Mouse (Mus musculus) stomach, embryonic 14.5 days (tissue): ENCODE measurements at regions not wholly inside any gene's neighbourhood (a gene's known extent, or its start where the extent isn't known, plus 50 kb on each side); places are given as distances from the start of the nearest gene placed in this dataset.

ENCODE experiments used
- ATAC-seq: fragments of 200-750 bp; cut with Nextera tagmentation; 2 replicates; pipeline ENCODE4 v1.8.0; 2017; ENCODE audit warnings: low read depth, moderate TSS enrichment; ENCODE audit not compliant: insufficient number of reproducible peaks, insufficient read depth, low FRiP score
- H3K27ac ChIP-seq: fragments of 300-500 bp; sonication (generic); 2 replicates; pipeline ENCODE4 v1.5.1; 2014; ENCODE audit warnings: mild to moderate bottlenecking, low read length, moderate library complexity, mixed read lengths
- H3K27me3 ChIP-seq: fragments of 300-500 bp; sonication (generic); 2 replicates; pipeline ENCODE4 v1.6.1; 2014; ENCODE audit warnings: low read length, control low read depth, mixed read lengths; ENCODE audit not compliant: control insufficient read depth, insufficient read depth
- H3K36me3 ChIP-seq: fragments of 300-500 bp; sonication (generic); 2 replicates; pipeline ENCODE4 v1.6.1; 2014; ENCODE audit warnings: mild to moderate bottlenecking, control low read depth, low read length, moderate library complexity, mixed read lengths; ENCODE audit not compliant: control insufficient read depth, insufficient read depth
- H3K4me1 ChIP-seq: fragments of 300-500 bp; sonication (generic); 2 replicates; pipeline ENCODE4 v1.6.1; 2014; ENCODE audit warnings: low read length, control low read depth, mixed read lengths; ENCODE audit not compliant: control insufficient read depth, insufficient read depth
- H3K4me2 ChIP-seq: fragments of 300-500 bp; sonication (generic); replicated peaks from 2 replicates; pipeline ENCODE4 v1.6.1; 2014; ENCODE audit warnings: low read depth, low read length, control low read depth
- H3K4me3 ChIP-seq: fragments of 300-500 bp; sonication (generic); 2 replicates; pipeline ENCODE4 v1.5.1; 2014; ENCODE audit warnings: low read depth, low read length, control low read depth
- H3K9ac ChIP-seq: fragments of 300-500 bp; sonication (generic); replicated peaks from 2 replicates; pipeline ENCODE4 v1.6.1; 2014; ENCODE audit warnings: low read depth, mild to moderate bottlenecking, control low read depth, low read length, moderate library complexity, mixed read lengths
- H3K9me3 ChIP-seq: fragments of 300-500 bp; sonication (generic); 2 replicates; pipeline ENCODE4 v1.6.1; 2016; ENCODE audit warnings: low read depth, low read length, control low read depth; ENCODE audit not compliant: control insufficient read depth
- WGBS: fragments of 180-500 bp; shearing (Covaris S2); extraction: QIAGEN DNeasy Blood & Tissue Kit; methylation state at CpG from one replicate; pipeline ENCODE4 v1.1.7; 2014; 5-methylcytosine and 5-hydroxymethylcytosine counted together

GRCm38 (mm10) chr3:34593279-34593678 is 56.9 kb upstream of the Sox2 start:
- no peak overlapping the region for H3K27ac ChIP-seq
- H3K27me3 ChIP-seq, result no peaks in the 10 kb centered on the region
- ATAC-seq, result no peak
- H3K4me3 ChIP-seq, result no peak overlapping the region
- H3K4me1 ChIP-seq, result no peaks in the 10 kb centered on the region
- no peak overlapping the region for H3K4me2 ChIP-seq
- no peaks in the 10 kb centered on the region for H3K36me3 ChIP-seq
- WGBS, result 57% methylated on average over 4 of the region's 4 CpGs
- H3K9me3 ChIP-seq, result no peaks in the 10 kb centered on the region
- no peak overlapping the region for H3K9ac ChIP-seq

- Histone ChIP-seq H3K4me2 (no peak overlapping the region), H3K27ac (no peak overlapping the region), H3K4me1 (no peaks in the 10 kb centered on the region), H3K27me3 (no peaks in the 10 kb centered on the region), H3K4me3 (no peak overlapping the region), H3K9ac (no peak overlapping the region), H3K9me3 (no peaks in the 10 kb centered on the region), H3K36me3 (no peaks in the 10 kb centered on the region)
- ATAC-seq, result no peak
- 70% methylated on average over 8 of the region's 8 CpGs for WGBS
These were observed 72.2 kb upstream of the Sox2 start for GRCm38 (mm10) chr3:34577896-34578530.

- 78% methylated on average over 6 of the region's 6 CpGs for WGBS
- Histone ChIP-seq H3K27me3 (no peaks in the 10 kb centered on the region), H3K4me1 (no peaks in the 10 kb centered on the region), H3K9ac (no peak overlapping the region), H3K27ac (no peak overlapping the region), H3K36me3 (no peaks in the 10 kb centered on the region), H3K4me3 (no peak overlapping the region), H3K9me3 (no peaks in the 10 kb centered on the region), H3K4me2 (no peak overlapping the region)
- no peak for ATAC-seq
These were observed 73.1 kb upstream of the Sox2 start for GRCm38 (mm10) chr3:34577115-34577514.

- H3K36me3 ChIP-seq, result no peaks in the 10 kb centered on the region
- no peaks in the 10 kb centered on the region for H3K9me3 ChIP-seq
- ATAC-seq, result no peak
- H3K9ac ChIP-seq, result no peak overlapping the region
- no peaks in the 10 kb centered on the region for H3K27me3 ChIP-seq
- no peak overlapping the region for H3K4me2 ChIP-seq
- 39% methylated on average over 11 of the region's 11 CpGs for WGBS
- no peaks in the 10 kb centered on the region for H3K4me1 ChIP-seq
- H3K27ac ChIP-seq, result no peak overlapping the region
- H3K4me3 ChIP-seq, result no peak overlapping the region
These were observed 74.0 kb upstream of the Sox2 start for GRCm38 (mm10) chr3:34576159-34576558.

GRCm38 (mm10) chr3:34574711-34575350 is 75.4 kb upstream of the Sox2 start:
- H3K27ac ChIP-seq, result no peak overlapping the region
- H3K4me3 ChIP-seq, result no peak overlapping the region
- H3K27me3 ChIP-seq, result no peaks in the 10 kb centered on the region

GRCm38 (mm10) chr3:34573312-34573711 is 76.9 kb upstream of the Sox2 start:
- Histone ChIP-seq H3K4me3 (no peak overlapping the region), H3K9me3 (no peaks in the 10 kb centered on the region), H3K27me3 (no peaks in the 10 kb centered on the region), H3K4me2 (no peak overlapping the region), H3K27ac (no peak overlapping the region), H3K9ac (no peak overlapping the region), H3K36me3 (no peaks in the 10 kb centered on the region), H3K4me1 (no peaks in the 10 kb centered on the region)
- ATAC-seq, result no peak
- WGBS, result 86% methylated on average over 7 of the region's 7 CpGs

More at GRCm38 (mm10) chr3:34574711-34575350, 75.4 kb upstream of the Sox2 start:
- WGBS, result 81% methylated on average over 9 of the region's 9 CpGs
- no peak overlapping the region for H3K9ac ChIP-seq
- no peak overlapping the region for H3K4me2 ChIP-seq
- no peaks in the 10 kb centered on the region for H3K36me3 ChIP-seq
- no peak for ATAC-seq
- H3K4me1 ChIP-seq, result no peaks in the 10 kb centered on the region
- no peaks in the 10 kb centered on the region for H3K9me3 ChIP-seq

GRCm38 (mm10) chr3:34572081-34572480 is 78.1 kb upstream of the Sox2 start:
- no peak for ATAC-seq
- no peaks in the 10 kb centered on the region for H3K27me3 ChIP-seq
- no peak overlapping the region for H3K4me3 ChIP-seq
- WGBS, result 84% methylated on average over 6 of the region's 6 CpGs
- no peak overlapping the region for H3K4me2 ChIP-seq
- no peaks in the 10 kb centered on the region for H3K9me3 ChIP-seq
- H3K27ac ChIP-seq, result no peak overlapping the region
- no peaks in the 10 kb centered on the region for H3K4me1 ChIP-seq
- H3K36me3 ChIP-seq, result no peaks in the 10 kb centered on the region
- no peak overlapping the region for H3K9ac ChIP-seq

- no peak for ATAC-seq
- Histone ChIP-seq H3K4me1 (no peaks in the 10 kb centered on the region), H3K9me3 (no peaks in the 10 kb centered on the region), H3K27ac (no peak overlapping the region), H3K9ac (no peak overlapping the region), H3K36me3 (no peaks in the 10 kb centered on the region), H3K27me3 (no peaks in the 10 kb centered on the region), H3K4me3 (no peak overlapping the region), H3K4me2 (no peak overlapping the region)
- WGBS, result 87% methylated on average over 9 of the region's 9 CpGs
These were observed 78.6 kb upstream of the Sox2 start for GRCm38 (mm10) chr3:34571630-34572029.

GRCm38 (mm10) chr3:34569998-34570397 is 80.2 kb upstream of the Sox2 start:
- H3K9me3 ChIP-seq, result no peaks in the 10 kb centered on the region
- no peaks in the 10 kb centered on the region for H3K36me3 ChIP-seq
- no peak for ATAC-seq
- H3K4me1 ChIP-seq, result no peaks in the 10 kb centered on the region
- H3K27me3 ChIP-seq, result no peaks in the 10 kb centered on the region
- H3K4me3 ChIP-seq, result no peak overlapping the region
- no peak overlapping the region for H3K4me2 ChIP-seq
- H3K9ac ChIP-seq, result no peak overlapping the region
- H3K27ac ChIP-seq, result no peak overlapping the region
- 84% methylated on average over 10 of the region's 10 CpGs for WGBS
